Mouse (Mus musculus) midbrain, postnatal 0 days (tissue): Measurements from ENCODE around the gene Rita1. TPM values are rescaled to one million over a fixed set of nuclear protein-coding genes. Genes with fewer than 3 reads are reported as not detected.

Experiments used
- ATAC-seq: fragments of 200-750 bp; cut with Nextera tagmentation; 2 replicates; pipeline ENCODE4 v1.8.0; 2017; ENCODE audit warnings: moderate number of reproducible peaks, mild to moderate bottlenecking, moderate TSS enrichment, moderate library complexity; ENCODE audit not compliant: low FRiP score
- DNase-seq: peaks from one replicate; pipeline ENCODE4 v3.0.0-alpha.2; 2015; ENCODE audit warnings: low spot score
- H3K27ac ChIP-seq: fragments of 300-500 bp; sonication (generic); 2 replicates; pipeline ENCODE4 v1.5.1; 2014; ENCODE audit warnings: low read depth, mild to moderate bottlenecking, low read length, mixed read lengths
- H3K27me3 ChIP-seq: fragments of 300-500 bp; sonication (generic); 2 replicates; pipeline ENCODE4 v1.6.1; 2014; ENCODE audit warnings: low read length, control low read depth, mixed read lengths; ENCODE audit not compliant: insufficient read depth
- H3K36me3 ChIP-seq: fragments of 300-500 bp; sonication (generic); 2 replicates; pipeline ENCODE4 v1.6.1; 2014; ENCODE audit warnings: low read length, control low read depth, mixed read lengths; ENCODE audit not compliant: insufficient read depth
- H3K4me1 ChIP-seq: fragments of 300-500 bp; sonication (generic); 2 replicates; pipeline ENCODE4 v1.6.1; 2014; ENCODE audit warnings: mild to moderate bottlenecking, control low read depth, antibody characterized with exemption, low read length, mixed read lengths; ENCODE audit not compliant: insufficient read depth
- H3K4me2 ChIP-seq: fragments of 300-500 bp; sonication (generic); 2 replicates; pipeline ENCODE4 v1.6.1; 2014; ENCODE audit warnings: low read depth, mild to moderate bottlenecking, low read length, mixed read lengths; ENCODE audit not compliant: poor library complexity, severe bottlenecking
- H3K4me3 ChIP-seq: fragments of 300-500 bp; sonication (generic); 2 replicates; pipeline ENCODE4 v1.5.1; 2014; ENCODE audit warnings: low read depth, mild to moderate bottlenecking, low read length, moderate library complexity
- H3K9ac ChIP-seq: fragments of 300-500 bp; sonication (generic); replicated peaks from 2 replicates; pipeline ENCODE4 v1.6.1; 2014; ENCODE audit warnings: mild to moderate bottlenecking, low read length, moderate library complexity, mixed read lengths; ENCODE audit not compliant: poor library complexity, severe bottlenecking
- H3K9me3 ChIP-seq: fragments of 300-500 bp; sonication (generic); 2 replicates; pipeline ENCODE4 v1.6.1; 2016; ENCODE audit warnings: low read length, control low read depth
- CTCF ChIP-seq: IDR thresholded peaks from 2 replicates; pipeline ENCODE4 v1.5.1; 2016; ENCODE audit warnings: antibody characterized with exemption, mild to moderate bottlenecking
- WGBS: fragments of 180-500 bp; shearing (Covaris S2); extraction: QIAGEN DNeasy Blood & Tissue Kit; methylation state at CpG from one replicate; pipeline ENCODE4 v1.1.7; 2014; 5-methylcytosine and 5-hydroxymethylcytosine counted together
- polyA plus RNA-seq: library from polyadenylated mRNA; unstranded; fragments of >200 nt; fragmentation: Nextera tagmentation; extraction: Ambion mirVana; gene quantifications from 2 replicates; pipeline ENCODE4 v1.2.1, GENCODE M21; 2015
- total RNA-seq: library from RNA; depleted of rRNA; stranded (reverse); fragments of >200 nt; gene quantifications from 2 replicates; pipeline ENCODE4 v1.2.3, GENCODE M21; 2014

Gene Rita1
- total and polyA plus RNA-seq, 2 experiments from 2014 or later: 31.4 to 43.6 TPM

DNA sequence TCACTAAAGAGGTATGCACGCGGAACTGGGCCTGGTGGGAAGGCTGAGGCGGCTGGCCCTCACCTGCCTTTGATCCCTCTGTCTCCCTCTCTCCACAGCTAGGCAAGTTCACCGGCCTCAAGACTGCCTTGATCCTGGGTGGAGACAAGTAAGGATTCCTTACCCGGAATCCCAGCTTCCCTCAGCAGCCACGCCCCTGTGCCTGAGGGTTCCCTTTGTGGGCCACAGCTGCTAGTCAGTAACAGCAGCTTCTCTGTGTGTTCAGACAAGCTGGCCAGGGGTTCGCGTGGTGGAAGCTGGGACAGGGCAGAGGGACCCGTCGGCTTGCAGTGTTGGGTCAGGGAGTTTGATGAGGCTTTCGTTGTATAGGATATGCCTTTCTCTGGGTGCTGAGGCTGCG is 6.4 kb upstream of the Rita1 start:
- DNase-seq (no peak), ATAC-seq (no peak)
- 90% methylated on average over 12 of the region's 12 CpGs for WGBS
- Histone ChIP-seq H3K4me3 (no peak overlapping the region), H3K27ac (no peak overlapping the region), H3K9me3 (no peaks in the 10 kb centered on the region), H3K36me3 (peaks cover 39% of the 10 kb centered on the region), H3K4me1 (no peaks in the 10 kb centered on the region), H3K4me2 (no peak overlapping the region), H3K27me3 (no peaks in the 10 kb centered on the region), H3K9ac (no peak overlapping the region)
- no peak for TF ChIP-seq CTCF

DNA sequence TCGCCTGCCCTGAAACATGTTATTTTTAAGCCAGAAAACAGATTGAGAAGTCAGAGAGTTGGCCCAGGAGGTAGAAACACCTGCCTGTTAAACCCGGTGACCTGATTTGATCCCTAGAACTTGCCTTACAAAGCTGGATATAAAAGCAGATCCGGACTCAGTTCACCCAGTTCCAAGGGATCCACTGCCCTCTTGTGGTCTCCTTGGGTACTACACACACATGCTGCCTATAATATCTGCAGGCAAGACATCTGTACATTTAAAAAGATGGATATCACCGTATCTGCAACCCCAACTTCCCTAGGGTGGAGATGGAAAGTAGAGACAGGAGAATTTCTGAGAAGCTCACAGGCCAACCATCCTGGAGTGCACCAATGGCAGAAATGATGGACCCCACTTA is 3.5 kb upstream of the Rita1 start:
- ATAC-seq (no peak), DNase-seq (no peak)
- Histone ChIP-seq H3K27me3 (no peaks in the 10 kb centered on the region), H3K9ac (no peak overlapping the region), H3K9me3 (no peaks in the 10 kb centered on the region), H3K4me1 (peaks cover 7% of the 10 kb centered on the region; the same call in 1 of the 2 replicates), H3K27ac (no peak overlapping the region), H3K4me2 (no peak overlapping the region), H3K4me3 (no peak overlapping the region), H3K36me3 (peaks cover 28% of the 10 kb centered on the region)
- 97% methylated on average over 4 of the region's 4 CpGs for WGBS
- peak; percentile 73 for TF ChIP-seq CTCF

DNA sequence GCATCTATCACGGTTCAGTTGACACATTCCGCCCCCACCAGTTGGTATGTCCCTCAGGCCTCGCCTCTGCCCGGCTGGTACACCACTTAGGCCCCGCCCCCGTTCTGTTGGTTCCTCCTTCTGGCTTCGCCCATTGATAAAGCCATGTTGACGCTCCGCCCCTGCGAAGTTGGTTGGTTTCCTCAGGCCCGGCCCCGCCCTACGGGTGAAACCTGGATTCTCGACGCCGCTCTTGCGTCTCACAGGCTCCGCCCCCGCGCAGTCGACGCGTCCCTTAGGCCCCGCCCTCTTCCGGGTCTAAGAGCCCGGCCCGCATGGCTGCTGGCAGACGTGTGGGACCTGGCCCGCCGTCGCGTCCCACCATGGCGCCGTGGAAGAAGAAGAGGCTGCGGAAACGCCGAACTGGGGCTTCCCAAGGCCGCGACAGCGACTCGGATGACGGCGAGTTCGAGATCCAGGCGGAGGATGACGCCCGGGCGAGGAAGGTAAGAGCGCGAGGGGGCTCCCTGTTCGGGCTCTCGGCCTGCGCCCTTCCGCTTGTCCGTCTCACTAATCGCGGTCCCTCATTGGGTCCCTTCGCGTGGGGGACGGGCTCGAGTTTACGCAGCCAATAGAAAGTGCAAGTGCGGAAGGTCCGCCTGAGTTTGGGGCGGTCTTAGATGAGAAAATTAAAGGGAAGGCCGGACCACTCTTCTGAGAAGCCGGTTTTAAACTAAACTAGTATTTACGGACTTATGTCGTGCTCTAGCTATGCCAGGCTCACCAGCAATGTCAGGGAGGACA is 624 bp upstream of the Rita1 start:
- WGBS: under 1% methylated on average over 69 of the region's 69 CpGs
- TF ChIP-seq CTCF: 0 out of 2 replicates have a peak, but pooled peaks have one; percentile 9
- ATAC-seq (peak; percentile 94), DNase-seq (peak; percentile 100)
- Histone ChIP-seq H3K9me3 (no peaks in the 10 kb centered on the region), H3K36me3 (peaks cover 17% of the 10 kb centered on the region), H3K27me3 (no peaks in the 10 kb centered on the region), H3K27ac (peak overlapping the region; percentile 91), H3K4me2 (peak overlapping the region; percentile 79), H3K4me3 (peak overlapping the region; percentile 53), H3K4me1 (peaks cover 8% of the 10 kb centered on the region; the same call in 1 of the 2 replicates), H3K9ac (peak overlapping the region; percentile 77)

DNA sequence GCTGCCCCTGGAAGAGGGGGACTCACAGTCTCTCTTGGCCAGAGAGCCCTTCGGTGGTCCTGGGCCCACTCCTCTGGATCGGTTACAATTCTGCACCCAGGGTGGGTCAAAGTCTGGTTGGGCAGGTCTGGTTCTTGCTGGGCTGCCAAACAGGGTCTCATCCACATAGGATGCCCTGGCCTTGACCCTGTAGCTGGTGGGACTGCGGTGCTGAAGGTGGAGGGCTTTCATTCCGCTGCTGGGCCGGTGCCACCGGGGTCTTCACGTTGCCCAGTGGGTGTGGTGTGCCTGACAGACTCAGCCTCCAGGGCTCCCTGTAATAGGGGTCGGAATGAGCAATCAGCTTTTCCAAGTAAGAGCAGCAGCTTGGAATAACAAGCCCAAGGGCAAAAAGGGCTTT is 973 bp downstream of the Rita1 start:
- TF ChIP-seq CTCF: no peak
- H3K9me3 ChIP-seq: no peaks in the 10 kb centered on the region
- DNase-seq (no peak), ATAC-seq (no peak)
- peak overlapping the region; percentile 74; the same call in 1 of the 2 replicates for H3K9ac ChIP-seq
- WGBS: 49% methylated on average over 8 of the region's 8 CpGs
- H3K4me1 ChIP-seq: peaks cover 8% of the 10 kb centered on the region; the same call in 1 of the 2 replicates
- 0 out of 2 replicates have a peak, but pooled peaks cover 4% of the 10 kb centered on the region for H3K36me3 ChIP-seq
- H3K27me3 ChIP-seq: no peaks in the 10 kb centered on the region
- no peak overlapping the region for H3K27ac ChIP-seq
- peak overlapping the region; percentile 53 for H3K4me3 ChIP-seq
- peak overlapping the region; percentile 75 for H3K4me2 ChIP-seq

DNA sequence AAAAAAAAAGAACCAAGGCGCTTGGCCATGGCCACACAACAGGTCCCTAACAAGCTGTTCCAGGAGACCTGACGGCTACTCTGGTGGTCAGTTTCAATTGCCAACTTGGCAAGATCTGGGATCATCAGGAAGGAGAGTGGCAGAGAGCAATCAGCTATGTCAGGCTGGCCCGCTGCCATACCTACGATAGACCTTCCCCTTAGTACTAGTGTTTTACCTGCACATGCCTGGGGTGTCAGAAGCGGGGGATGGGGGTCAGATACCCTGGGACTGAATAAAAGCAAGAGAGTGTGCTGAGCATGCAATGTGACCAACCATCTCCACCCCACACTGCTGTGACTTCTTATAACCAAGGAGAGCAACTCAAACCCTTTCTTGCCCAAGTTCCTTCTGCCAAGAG is 1.5 kb downstream of the Rita1 start:
- ATAC-seq (no peak), DNase-seq (no peak)
- Histone ChIP-seq H3K4me1 (peaks cover 8% of the 10 kb centered on the region; the same call in 1 of the 2 replicates), H3K9ac (peak overlapping the region; percentile 74; the same call in 1 of the 2 replicates), H3K9me3 (no peaks in the 10 kb centered on the region), H3K27ac (no peak overlapping the region), H3K36me3 (0 out of 2 replicates have a peak, but pooled peaks cover 4% of the 10 kb centered on the region), H3K4me3 (no peak overlapping the region), H3K27me3 (no peaks in the 10 kb centered on the region), H3K4me2 (peak overlapping the region; percentile 75)
- 91% methylated on average over 5 of the region's 5 CpGs for WGBS
- TF ChIP-seq CTCF: no peak

DNA sequence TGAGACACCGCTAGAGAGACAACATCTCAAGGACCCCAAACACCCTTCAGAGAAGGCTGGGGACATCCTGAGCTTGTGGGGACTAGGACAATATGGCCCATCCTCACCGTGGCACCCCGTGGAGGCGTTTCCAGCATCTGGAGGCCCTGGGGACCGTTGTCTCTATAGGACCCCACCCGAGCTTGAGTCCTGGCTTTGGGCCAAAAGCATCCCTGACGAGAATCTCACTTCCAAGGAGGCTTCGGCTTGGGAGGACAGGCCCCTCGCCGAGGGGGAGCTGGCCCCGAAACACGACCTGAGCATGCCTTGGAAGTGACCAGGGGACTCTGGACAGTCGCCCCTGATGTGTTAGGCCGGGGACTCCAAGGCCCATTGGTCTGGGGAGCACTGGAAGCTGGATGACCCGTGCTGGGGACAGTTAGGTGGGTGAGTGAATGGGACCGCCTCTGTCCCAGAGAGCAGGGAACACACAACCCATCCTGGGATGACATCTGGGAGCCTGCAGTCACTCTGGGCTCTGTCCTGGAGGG is 3.1 kb downstream of the Rita1 start:
- H3K9ac ChIP-seq: no peak overlapping the region
- no peaks in the 10 kb centered on the region for H3K27me3 ChIP-seq
- no peaks in the 10 kb centered on the region for H3K9me3 ChIP-seq
- H3K4me2 ChIP-seq: no peak overlapping the region
- H3K36me3 ChIP-seq: 0 out of 2 replicates have a peak, but pooled peaks cover 4% of the 10 kb centered on the region
- H3K4me3 ChIP-seq: no peak overlapping the region
- no peak for DNase-seq
- H3K4me1 ChIP-seq: peaks cover 8% of the 10 kb centered on the region; the same call in 1 of the 2 replicates
- WGBS: 80% methylated on average over 16 of the region's 16 CpGs
- no peak for TF ChIP-seq CTCF
- ATAC-seq: no peak
- H3K27ac ChIP-seq: no peak overlapping the region
